Mouse (Mus musculus): ENCODE data around the gene Chac1. TPM values are rescaled to one million over a fixed set of nuclear protein-coding genes. Genes with fewer than 3 reads are reported as not detected.

Gene Chac1
- polyA plus RNA-seq, 1 experiment, result 2.2 TPM

- peaks cover 13% of the 10 kb centered on the region for H3K4me1 ChIP-seq (ENCODE audit: control insufficient read depth, insufficient read depth, low read length)
- no peak for DNase-seq
- 44% methylated on average over 10 of the region's 10 CpGs for WGBS
- no peak overlapping the region for H3K4me3 ChIP-seq (ENCODE audit: insufficient read depth, low read depth, low read length)
- 0 out of 2 replicates have a peak overlapping the region, but pooled peaks have one; percentile 24 for H3K27ac ChIP-seq (ENCODE audit: insufficient read depth, low read depth, low read length)
- H3K36me3 ChIP-seq (ENCODE audit: control insufficient read depth, insufficient read depth, low read length), result no peaks in the 10 kb centered on the region
- H3K27me3 ChIP-seq (replicated peaks; ENCODE audit: control insufficient read depth, insufficient read depth, low read length), result no peaks in the 10 kb centered on the region
- TF ChIP-seq POLR2A (IDR thresholded peaks at IDR 0.05; ENCODE audit: low read depth, low read length) (no peak), CTCF (conservative IDR thresholded peaks at IDR 0.05; ENCODE audit: insufficient read depth, insufficient read length, low read depth, low read length) (no peak)
Observed at GRCm38 (mm10) chr2:119313780-119314479, 37.1 kb upstream of the Chac1 start.

GRCm38 (mm10) chr2:119314742-119315310 lies 36.2 kb upstream of the Chac1 start:
- DNase-seq, result no peak
- Histone ChIP-seq H3K4me3 (ENCODE audit: insufficient read depth, low read depth, low read length) (no peak overlapping the region), H3K4me1 (ENCODE audit: control insufficient read depth, insufficient read depth, low read length) (peaks cover 13% of the 10 kb centered on the region), H3K36me3 (ENCODE audit: control insufficient read depth, insufficient read depth, low read length) (no peaks in the 10 kb centered on the region), H3K27me3 (replicated peaks; ENCODE audit: control insufficient read depth, insufficient read depth, low read length) (no peaks in the 10 kb centered on the region), H3K27ac (ENCODE audit: insufficient read depth, low read depth, low read length) (peak overlapping the region; percentile 10; the same call in 1 of the 2 replicates)
- WGBS, result 84% methylated on average over 12 of the region's 12 CpGs
- no peak for TF ChIP-seq CTCF (conservative IDR thresholded peaks at IDR 0.05; ENCODE audit: insufficient read depth, insufficient read length, low read depth, low read length)
- TF ChIP-seq POLR2A (IDR thresholded peaks at IDR 0.05; ENCODE audit: low read depth, low read length), result no peak

- H3K4me1 ChIP-seq (ENCODE audit: control insufficient read depth, insufficient read depth, low read length), result peaks cover 13% of the 10 kb centered on the region
- peak; percentile 82 for DNase-seq
- peak overlapping the region; percentile 66 for H3K27ac ChIP-seq (ENCODE audit: insufficient read depth, low read depth, low read length)
- WGBS, result 22% methylated on average over 3 of the region's 3 CpGs
- no peaks in the 10 kb centered on the region for H3K36me3 ChIP-seq (ENCODE audit: control insufficient read depth, insufficient read depth, low read length)
- no peak overlapping the region for H3K4me3 ChIP-seq (ENCODE audit: insufficient read depth, low read depth, low read length)
- no peaks in the 10 kb centered on the region for H3K27me3 ChIP-seq (replicated peaks; ENCODE audit: control insufficient read depth, insufficient read depth, low read length)
- no peak for TF ChIP-seq POLR2A (IDR thresholded peaks at IDR 0.05; ENCODE audit: low read depth, low read length)
- TF ChIP-seq CTCF (conservative IDR thresholded peaks at IDR 0.05; ENCODE audit: insufficient read depth, insufficient read length, low read depth, low read length), result no peak
Observed at GRCm38 (mm10) chr2:119318043-119318710, 32.9 kb upstream of the Chac1 start.

GRCm38 (mm10) chr2:119320571-119320970 lies 30.5 kb upstream of the Chac1 start:
- WGBS, result 69% methylated on average over 8 of the region's 8 CpGs
- no peaks in the 10 kb centered on the region for H3K36me3 ChIP-seq (ENCODE audit: control insufficient read depth, insufficient read depth, low read length)
- H3K4me1 ChIP-seq (ENCODE audit: control insufficient read depth, insufficient read depth, low read length), result peaks cover 13% of the 10 kb centered on the region
- H3K27me3 ChIP-seq (replicated peaks; ENCODE audit: control insufficient read depth, insufficient read depth, low read length), result no peaks in the 10 kb centered on the region
- no peak for TF ChIP-seq POLR2A (IDR thresholded peaks at IDR 0.05; ENCODE audit: low read depth, low read length)
- TF ChIP-seq CTCF (conservative IDR thresholded peaks at IDR 0.05; ENCODE audit: insufficient read depth, insufficient read length, low read depth, low read length), result no peak
- peak; percentile 41 for DNase-seq
- no peak overlapping the region for H3K27ac ChIP-seq (ENCODE audit: insufficient read depth, low read depth, low read length)
- no peak overlapping the region for H3K4me3 ChIP-seq (ENCODE audit: insufficient read depth, low read depth, low read length)

- Histone ChIP-seq H3K4me1 (ENCODE audit: control insufficient read depth, insufficient read depth, low read length) (peaks cover 13% of the 10 kb centered on the region), H3K36me3 (ENCODE audit: control insufficient read depth, insufficient read depth, low read length) (no peaks in the 10 kb centered on the region), H3K27ac (ENCODE audit: insufficient read depth, low read depth, low read length) (no peak overlapping the region), H3K27me3 (replicated peaks; ENCODE audit: control insufficient read depth, insufficient read depth, low read length) (no peaks in the 10 kb centered on the region), H3K4me3 (ENCODE audit: insufficient read depth, low read depth, low read length) (no peak overlapping the region)
- no peak for DNase-seq
- WGBS, result 22% methylated on average over 48 of the region's 48 CpGs
- TF ChIP-seq POLR2A (IDR thresholded peaks at IDR 0.05; ENCODE audit: low read depth, low read length) (no peak), CTCF (conservative IDR thresholded peaks at IDR 0.05; ENCODE audit: insufficient read depth, insufficient read length, low read depth, low read length) (no peak)
Observed at GRCm38 (mm10) chr2:119321771-119322586, 29.1 kb upstream of the Chac1 start.

GRCm38 (mm10) chr2:119322587-119323300 lies 28.3 kb upstream of the Chac1 start:
- 45% methylated on average over 39 of the region's 39 CpGs for WGBS
- Histone ChIP-seq H3K4me1 (ENCODE audit: control insufficient read depth, insufficient read depth, low read length) (peaks cover 11% of the 10 kb centered on the region), H3K4me3 (ENCODE audit: insufficient read depth, low read depth, low read length) (no peak overlapping the region), H3K27me3 (replicated peaks; ENCODE audit: control insufficient read depth, insufficient read depth, low read length) (no peaks in the 10 kb centered on the region), H3K27ac (ENCODE audit: insufficient read depth, low read depth, low read length) (no peak overlapping the region), H3K36me3 (ENCODE audit: control insufficient read depth, insufficient read depth, low read length) (no peaks in the 10 kb centered on the region)
- DNase-seq, result no peak
- TF ChIP-seq CTCF (conservative IDR thresholded peaks at IDR 0.05; ENCODE audit: insufficient read depth, insufficient read length, low read depth, low read length), result no peak
- TF ChIP-seq POLR2A (IDR thresholded peaks at IDR 0.05; ENCODE audit: low read depth, low read length), result no peak
